Comparison of ENCODE assay signal across 8 mouse cellular contexts in genomic region chr12:116262555-116263341, GRCm38 (mm10). TPM values are rescaled to one million over a fixed set of nuclear protein-coding genes. Genes with fewer than 3 reads are reported as not detected.
DNase-seq lines count a peak whose midpoint lies in the region; ATAC-seq and TF ChIP-seq lines count a peak whose summit lies in the region.

TSS of gene Wdr60 (minus strand) at chr12:116263022.

- ATAC-seq in G1E (ENCODE audit: extremely low read depth, insufficient number of reproducible peaks, low FRiP score, poor library complexity, severe bottlenecking): peak; percentile 84
- ATAC-seq in hematopoietic stem cell, adult 5-6 weeks (replicated peaks in 1 of 2; ENCODE audit: insufficient read depth in 1 of 2, low FRiP score in 2 of 2, low TSS enrichment in 1 of 2, low read depth in 1 of 2, poor library complexity in 2 of 2, severe bottlenecking in 2 of 2): peak; percentile 92 to 94
- peak; percentile 99 for ATAC-seq in lung, embryonic 15.5 days (ENCODE audit: borderline replicate concordance, extremely low read depth, low FRiP score, low TSS enrichment)

- no peaks in the 10 kb centered on the region for H3K27me3 ChIP-seq in G1E (ENCODE audit: insufficient read depth, low read length)
- H3K27me3 ChIP-seq in cerebellum, adult 2 months (ENCODE audit: control insufficient read depth, insufficient read depth, low read length): no peaks in the 10 kb centered on the region
- H3K27me3 ChIP-seq in lung, embryonic 15.5 days: no peaks in the 10 kb centered on the region

- no peaks in the 10 kb centered on the region for H3K9me3 ChIP-seq in G1E (replicated peaks)
- H3K9me3 ChIP-seq in lung, embryonic 15.5 days: no peaks in the 10 kb centered on the region

- 2% methylated on average over 47 of the region's 47 CpGs for WGBS in cerebellum, adult 2 months
- WGBS in lung, embryonic 15.5 days: 3% methylated on average over 47 of the region's 47 CpGs
- WGBS in olfactory bulb, adult 2 months: 3% methylated on average over 47 of the region's 47 CpGs

- DNase-seq in G1E (ENCODE audit: low spot score): peak; percentile 79
- peak; percentile 90 for DNase-seq in cerebellum, adult 2 months
- peak; percentile 87 for DNase-seq in forelimb bud, embryonic 11.5 days (ENCODE audit: low read depth, low spot score)
- peak; percentile 59 for DNase-seq in layer of hippocampus, adult 9-10 months (ENCODE audit: low spot score)
- DNase-seq in thymus, adult 18-20 months: peak; percentile 80 to 83

- peak within 1 kb of the TSS; percentile 74 for H3K4me3 ChIP-seq in G1E (ENCODE audit: low read depth, low read length)
- H3K4me3 ChIP-seq in cerebellum, adult 2 months (replicated peaks; ENCODE audit: insufficient read depth, low read depth, low read length): peak within 1 kb of the TSS; percentile 57
- H3K4me3 ChIP-seq in lung, embryonic 15.5 days: peak within 1 kb of the TSS; percentile 76
- peak within 1 kb of the TSS; percentile 99 for H3K4me3 ChIP-seq in olfactory bulb, adult 2 months (ENCODE audit: insufficient read depth, low read depth, low read length)

- no peak within 1 kb of the TSS for H3K27ac ChIP-seq in cerebellum, adult 2 months (ENCODE audit: insufficient read depth, low read length)
- peak within 1 kb of the TSS; percentile 84 for H3K27ac ChIP-seq in lung, embryonic 15.5 days
- no peak within 1 kb of the TSS; the same call in 1 of the 2 replicates for H3K27ac ChIP-seq in olfactory bulb, adult 2 months (ENCODE audit: insufficient read depth, low read depth, low read length)

- peak within 1 kb of the TSS; percentile 76 for H3K9ac ChIP-seq in lung, embryonic 15.5 days

- peaks cover 27% of the 10 kb centered on the region for H3K4me1 ChIP-seq in G1E (ENCODE audit: insufficient read depth, low read depth, low read length)
- no peaks in the 10 kb centered on the region for H3K4me1 ChIP-seq in cerebellum, adult 2 months (ENCODE audit: control insufficient read depth, insufficient read depth, low read length)
- H3K4me1 ChIP-seq in lung, embryonic 15.5 days: no peaks in the 10 kb centered on the region
- no peaks in the 10 kb centered on the region for H3K4me1 ChIP-seq in olfactory bulb, adult 2 months (ENCODE audit: control insufficient read depth, insufficient read depth, low read length)

- H3K36me3 ChIP-seq in G1E (replicated peaks): peaks cover 7% of the 10 kb centered on the region
- no peaks in the 10 kb centered on the region for H3K36me3 ChIP-seq in lung, embryonic 15.5 days

- peak within 1 kb of the TSS; percentile 72 for H3K4me2 ChIP-seq in lung, embryonic 15.5 days

- TF ChIP-seq POLR2A in cerebellum, adult 2 months (IDR thresholded peaks at IDR 0.05; ENCODE audit: borderline replicate concordance, insufficient read depth, low read length): peak; percentile 64; the same call in 1 of the 2 replicates
- TF ChIP-seq POLR2A in olfactory bulb, adult 2 months (IDR thresholded peaks at IDR 0.05; ENCODE audit: insufficient read depth, low read depth, low read length): peak; percentile 75

- TF ChIP-seq CTCF in G1E (IDR thresholded peaks at IDR 0.05; ENCODE audit: low read depth, low read length): no peak
- TF ChIP-seq CTCF in cerebellum, adult 2 months (IDR thresholded peaks at IDR 0.05; ENCODE audit: borderline replicate concordance, insufficient read depth, low read depth, low read length): no peak
- TF ChIP-seq CTCF in olfactory bulb, adult 2 months (IDR thresholded peaks at IDR 0.05; ENCODE audit: insufficient read depth, low read depth, low read length): no peak

RNA-seq across cellular contexts. Expression of gene Wdr60, which starts in this region (rescaled TPM):
- total RNA-seq in G1E (2014; fragmentation: Nextera tagmentation): 24.9 and 30.0 TPM in 2 replicates
- total RNA-seq in G1E (2017): 49.5 and 68.6 TPM in 2 replicates
- polyA plus RNA-seq in G1E (2012): 10.7 and 13.5 TPM in 2 replicates
- polyA plus RNA-seq in cerebellum, adult 2 months (2012; rRNA removed): 12.5 and 13.5 TPM in 2 replicates
- 11.3 and 20.1 TPM in 2 replicates for total RNA-seq in hematopoietic stem cell, adult 5-6 weeks (2017)
- 17.4 and 18.9 TPM in 2 replicates for polyA plus RNA-seq in lung, embryonic 15.5 days (2015; fragmentation: Nextera tagmentation; extraction: Ambion mirVana)
- polyA plus RNA-seq in olfactory bulb, adult 2 months (2012; ENCODE audit: insufficient read depth, insufficient read length, low replicate concordance, missing spikeins): not detected in 2 replicates

Comparison
In these comparisons a context has a peak if more than half of its experiments do, and no peak if none do; other contexts are left out.
1. RNA of gene Wdr60 (polyA plus RNA-seq): 17.4 to 18.9 TPM in lung, embryonic 15.5 days, 10.7 to 13.5 TPM in G1E and 12.5 to 13.5 TPM in cerebellum, adult 2 months; not detected in olfactory bulb, adult 2 months; every median in the first group is over 10 times any median in the second.
2. Peak in every context shown above with its lines, with median percentiles within 50 percentile points of each other: ATAC-seq, DNase-seq and H3K4me3 ChIP-seq.